Mouse (Mus musculus) heart, postnatal 25 days (tissue): ENCODE results near the gene 4930486L24Rik. TPM values are rescaled to one million over a fixed set of nuclear protein-coding genes. Genes with fewer than 3 reads are reported as not detected.
A peak's percentile ranks its signal among the peaks of the same experiment; 100 is the strongest.
"Not testable (repeated sequence)": the region's sequence is repeated elsewhere in the genome, so short reads cannot be mapped to it uniquely, and the experiment has no call there.

Experiments
- DNase-seq: peaks from one replicate; pipeline ENCODE4 v3.0.0; 2022; ENCODE audit warnings: low spot score
- intact Hi-C: fragments of 180-260 bp; cut with DNase I; formaldehyde crosslinking; loops from one replicate; pipeline ENCODE4 v1.15.1; 2025
- total RNA-seq, 2 experiments: library from RNA; stranded (reverse); gene quantifications; 2 replicates each; pipeline ENCODE4 v1.2.3; 2021

The 4930486L24Rik gene
- under 1 TPM in 1 of 2 experiments, not detected in 1; 0.25 TPM for total RNA-seq

GRCm38 (mm10) chr13:60864281-60864680, at the start of gene 4930486L24Rik:
4930486L24Rik (minus strand) TSS chr13:60864475.
- DNase-seq = no peak
- intact Hi-C loops = no loop called here

DNA sequence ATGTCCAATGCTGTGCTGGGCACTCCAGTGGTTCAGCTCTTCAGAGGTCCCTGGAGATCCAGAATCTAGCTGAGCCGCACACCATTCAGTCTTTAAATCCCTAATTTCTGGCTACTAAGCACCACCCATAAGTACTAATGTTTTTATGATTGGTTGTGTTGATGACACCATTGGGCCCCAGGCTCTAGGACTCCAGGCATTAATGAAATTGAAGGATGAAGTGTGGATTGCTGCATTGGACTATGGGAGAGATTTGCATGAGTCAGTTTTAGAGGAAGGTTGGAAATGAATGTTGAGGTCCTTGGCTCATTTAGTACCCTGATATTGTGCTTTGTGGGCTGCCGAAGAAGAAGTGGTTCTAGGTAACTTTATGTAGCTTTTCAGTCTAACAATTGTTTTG, 40.5 kb upstream of the 4930486L24Rik start, which contains the start of gene Tpbpb:
TSS of gene Tpbpb (minus strand) at position 101 of the 400 bp plus-strand sequence.
- intact Hi-C loops, DNase-seq: not testable (repeated sequence)

- intact Hi-C loops = loop anchor here (5.0 kb wide), 3 partner anchors 50 to 70 kb away; no protein-coding TSS in a partner anchor
- peak; percentile 80 for DNase-seq
Observed at GRCm38 (mm10) chr13:60897328-60897727, 33.1 kb upstream of the 4930486L24Rik start, which contains the start of gene Ctla2b. Ctla2b (minus strand) TSS chr13:60897447.

DNA sequence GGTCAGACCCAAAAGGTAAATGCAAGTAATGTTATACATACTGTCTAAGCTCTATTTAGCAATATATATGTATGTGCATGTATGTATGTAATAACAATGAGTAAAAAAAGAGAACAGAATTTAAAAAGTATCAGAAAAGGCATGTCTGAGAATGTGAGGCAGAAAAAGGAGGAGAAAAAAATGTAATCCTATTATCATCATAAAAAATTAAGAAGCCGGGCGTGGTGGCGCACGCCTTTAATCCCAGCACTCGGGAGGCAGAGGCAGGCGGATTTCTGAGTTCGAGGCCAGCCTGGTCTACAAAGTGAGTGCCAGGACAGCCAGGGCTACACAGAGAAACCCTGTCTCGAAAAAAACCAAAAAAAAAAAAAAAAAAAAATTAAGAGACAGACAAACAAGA, 32.5 kb upstream of the 4930486L24Rik start, which contains the start of gene Gm49392:
TSS of gene Gm49392 (minus strand) at position 101 of the 400 bp plus-strand sequence.
- DNase-seq = not testable (repeated sequence)
- intact Hi-C loops = loop anchor here (5.0 kb wide), 3 partner anchors 49 to 69 kb away; no protein-coding TSS in a partner anchor

DNA sequence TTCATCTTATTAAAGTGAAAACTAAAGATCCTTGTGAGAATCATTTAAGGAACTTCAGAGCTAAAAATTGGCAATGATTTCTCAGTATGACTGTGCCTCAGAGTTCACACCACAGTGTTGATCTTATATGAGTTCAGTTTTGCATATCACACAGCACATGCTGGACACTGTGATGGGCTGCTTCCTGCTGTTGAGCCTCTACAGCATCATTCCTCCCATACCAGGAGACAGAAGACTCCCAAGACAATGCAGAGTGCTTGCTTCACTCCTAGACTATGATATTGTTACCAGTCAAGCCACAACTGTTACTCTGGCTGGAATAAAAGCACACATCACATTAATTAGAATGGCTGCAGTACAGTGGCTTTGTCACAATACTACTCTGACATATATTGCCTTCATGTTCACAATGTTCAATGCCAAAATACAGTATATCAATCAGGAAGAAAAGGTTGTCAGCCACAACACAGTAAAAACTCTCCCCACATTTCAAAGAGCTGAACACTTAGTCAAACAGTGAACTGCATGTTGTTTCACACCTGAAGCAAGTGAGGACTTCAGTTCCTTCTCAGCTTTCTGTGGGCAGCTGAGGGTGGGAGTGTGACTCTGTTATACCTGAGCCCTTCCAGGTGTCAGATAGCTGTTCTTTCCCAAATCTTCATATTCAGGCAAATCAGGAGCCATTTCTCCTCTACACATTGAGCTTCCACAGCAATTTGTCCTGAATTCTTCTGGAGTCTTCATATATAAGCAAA, 31.3 kb upstream of the 4930486L24Rik start:
- DNase-seq = no peak
- intact Hi-C loops = loop anchor here (5.0 kb wide), 3 partner anchors 48 to 68 kb away; no protein-coding TSS in a partner anchor

DNA sequence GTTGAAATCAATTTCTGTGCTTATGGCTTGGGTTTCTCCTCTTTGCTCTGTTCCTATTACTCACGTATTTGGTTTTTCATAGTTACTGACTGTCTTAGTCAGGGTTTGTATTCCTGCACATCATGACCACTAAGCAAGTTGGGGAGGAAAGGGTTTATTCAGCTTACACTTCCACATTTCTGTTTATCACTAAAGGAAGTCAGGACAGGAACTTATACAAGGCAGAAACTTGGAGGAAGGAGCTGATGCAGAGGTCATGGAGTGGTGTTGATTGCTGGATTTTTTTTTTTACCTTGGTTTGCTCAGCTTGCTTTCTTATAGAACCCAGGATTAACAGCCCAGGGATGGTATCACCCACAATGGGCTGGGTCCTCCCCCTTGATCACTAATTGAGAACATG, 28.0 kb upstream of the 4930486L24Rik start:
- DNase-seq = no peak
- intact Hi-C loops = no loop called here

- no peak for DNase-seq
- intact Hi-C loops = loop anchor here (5.0 kb wide), 3 partner anchors 49 to 109 kb away; partner anchors contain the start of genes Ctla2a, Ctla2b, Gm49391 and Gm49392
Observed at GRCm38 (mm10) chr13:60848241-60849120, 15.8 kb downstream of the 4930486L24Rik start.

GRCm38 (mm10) chr13:60843153-60843552, 21.1 kb downstream of the 4930486L24Rik start:
- intact Hi-C loops = no loop called here
- DNase-seq = no peak

DNA sequence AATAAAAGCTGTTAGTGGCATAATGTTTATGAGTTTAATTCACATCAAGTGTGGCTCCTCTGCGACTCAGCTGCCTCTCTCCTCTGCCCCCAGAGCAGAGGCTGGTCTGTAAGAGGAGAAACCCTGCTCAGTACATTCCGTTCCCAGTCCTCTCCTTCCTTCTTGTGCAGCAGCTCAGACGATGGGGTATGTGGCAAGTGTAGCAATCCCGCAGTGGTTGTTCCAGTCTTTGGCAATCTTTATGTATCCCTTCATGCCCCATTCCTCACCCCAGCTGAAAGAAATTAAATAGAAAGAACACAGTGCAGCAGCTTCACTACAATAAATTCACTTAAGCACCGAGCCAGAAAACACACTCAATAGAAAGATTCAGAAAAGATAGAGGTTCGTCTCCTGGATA, 21.6 kb downstream of the 4930486L24Rik start:
- no peak for DNase-seq
- intact Hi-C loops = no loop called here

DNA sequence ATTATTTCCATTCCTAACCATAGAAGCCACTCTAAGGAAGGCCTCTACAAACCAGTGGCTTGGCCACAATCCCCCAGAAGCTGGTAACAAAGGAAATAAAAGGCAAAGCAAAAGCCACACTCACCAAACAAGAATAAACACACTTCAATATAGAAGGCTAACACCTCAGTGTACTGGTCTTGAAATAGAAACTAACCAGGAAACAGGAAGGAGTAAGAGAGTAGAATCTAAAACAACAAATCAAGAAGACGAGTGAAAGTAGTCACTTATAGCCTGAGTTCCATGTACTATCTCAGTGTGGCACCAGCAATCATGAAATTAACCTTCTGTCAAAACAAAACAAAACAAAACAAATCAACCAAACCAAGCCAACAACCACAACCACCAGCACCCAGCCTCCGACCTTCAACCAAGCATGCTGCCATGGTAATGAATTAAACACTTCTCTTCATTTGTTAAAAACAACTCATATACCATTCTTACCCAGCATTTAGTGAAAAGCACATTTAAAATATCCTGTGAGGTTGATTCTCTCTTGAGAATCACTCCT, 24.8 kb downstream of the 4930486L24Rik start:
- no peak for DNase-seq
- intact Hi-C loops = no loop called here

DNA sequence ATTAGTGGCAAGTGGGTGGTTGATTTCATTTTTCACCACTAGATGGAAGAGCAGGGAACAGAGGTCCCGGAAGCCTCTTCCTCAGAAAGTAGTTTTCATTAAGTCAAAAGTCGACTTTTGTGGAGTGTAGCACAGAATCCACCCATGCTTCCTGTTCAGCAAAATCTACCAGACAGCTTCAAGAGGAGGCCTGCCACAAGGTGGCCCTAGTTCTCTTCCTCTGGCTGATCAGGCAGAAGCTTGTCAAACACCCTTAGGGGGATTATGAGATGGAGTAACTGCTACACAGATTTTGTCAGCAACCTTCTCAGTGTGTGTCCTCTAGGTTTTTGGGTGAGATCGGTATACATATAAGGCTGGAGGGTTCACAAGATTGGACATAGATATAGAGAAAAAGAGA, 38.2 kb downstream of the 4930486L24Rik start:
- intact Hi-C loops = loop anchor here (5.0 kb wide), 1 partner anchor 71 kb away; the partner anchor contains the start of genes Ctla2b and Gm49392
- peak; percentile 25 for DNase-seq

GRCm38 (mm10) chr13:60820486-60821175, 43.6 kb downstream of the 4930486L24Rik start:
- intact Hi-C loops = no loop called here
- no peak for DNase-seq

DNA sequence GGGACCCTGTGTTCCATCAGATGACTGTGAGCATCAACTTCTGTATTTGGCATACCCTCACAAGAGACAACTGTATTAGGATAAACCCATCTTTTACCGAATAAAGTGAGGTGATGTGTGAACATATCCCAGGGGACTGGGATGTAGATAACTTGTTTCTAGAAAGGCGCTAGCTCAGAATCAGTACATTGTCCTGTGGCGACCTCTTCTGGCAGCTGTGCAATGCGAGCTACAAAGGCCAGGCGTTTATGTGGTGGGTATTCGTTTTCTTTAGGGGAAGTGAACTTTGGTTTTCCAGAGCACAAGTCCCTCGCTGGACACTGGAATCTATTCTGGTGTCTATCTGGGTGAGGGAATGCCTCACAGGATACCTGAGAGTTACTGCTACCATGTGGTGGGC, 44.8 kb downstream of the 4930486L24Rik start:
- DNase-seq = no peak
- intact Hi-C loops = loop anchor here (1.0 to 10.0 kb wide), 2 partner anchors 60 to 425 kb away; no protein-coding TSS in a partner anchor

GRCm38 (mm10) chr13:60813722-60814121, 50.6 kb downstream of the 4930486L24Rik start:
- no peak for DNase-seq

DNA sequence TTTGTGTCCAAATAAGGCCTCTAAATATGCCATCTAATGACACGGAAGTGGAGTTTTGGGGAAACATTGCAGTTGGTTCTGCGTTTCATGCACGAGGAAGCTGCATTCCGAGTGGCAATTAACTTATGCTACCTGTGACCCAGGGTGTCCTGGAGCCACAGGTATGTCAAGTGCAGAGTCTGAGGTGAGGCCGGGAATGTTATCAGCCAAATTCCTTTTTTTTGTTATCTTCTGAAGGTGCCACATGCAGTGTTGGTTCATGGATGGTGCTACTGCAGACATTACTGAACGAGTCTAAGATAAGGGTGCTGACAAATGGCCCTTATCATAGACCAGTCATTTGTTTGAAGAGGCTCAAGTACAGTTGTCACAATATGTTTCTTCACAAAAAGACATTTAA, 51.5 kb downstream of the 4930486L24Rik start:
- intact Hi-C loops = loop anchor here (10.0 kb wide), 1 partner anchor 432 kb away; no protein-coding TSS in a partner anchor
- no peak for DNase-seq

More at GRCm38 (mm10) chr13:60813722-60814121, 50.6 kb downstream of the 4930486L24Rik start:
- intact Hi-C loops = loop anchor here (10.0 kb wide), 1 partner anchor 431 kb away; no protein-coding TSS in a partner anchor

- no peak for DNase-seq
- intact Hi-C loops = loop anchor here (10.0 kb wide), 1 partner anchor 435 kb away; no protein-coding TSS in a partner anchor
Observed at GRCm38 (mm10) chr13:60809690-60810089, 54.6 kb downstream of the 4930486L24Rik start.

DNA sequence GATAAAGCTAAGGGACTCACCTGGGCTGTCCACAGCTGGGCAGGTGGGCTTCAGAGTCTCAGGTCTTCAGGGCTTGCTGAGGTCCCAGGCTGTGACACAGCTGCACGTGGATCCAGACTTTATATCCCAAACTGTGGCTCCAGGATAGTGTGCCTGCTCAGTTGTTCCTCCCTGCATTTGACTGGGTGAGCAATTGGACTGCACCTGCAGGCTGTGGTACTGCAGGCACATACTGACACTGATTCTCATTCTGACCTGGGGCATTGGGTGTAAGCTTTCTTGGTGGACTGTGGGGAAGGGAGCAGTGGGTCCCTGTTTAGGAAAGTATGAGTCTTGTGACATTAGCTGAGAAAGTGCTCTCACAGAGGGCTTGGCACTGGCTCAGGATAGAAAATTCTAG, 61.5 kb downstream of the 4930486L24Rik start, which contains the start of gene Ctsll3:
TSS of gene Ctsll3 (minus strand) at position 101 of the 400 bp plus-strand sequence.
- intact Hi-C loops = no loop called here
- DNase-seq = no peak
